Mouse (Mus musculus) stomach, embryonic 15.5 days (tissue): ENCODE results near the gene Ccl21a. TPM values are rescaled to one million over a fixed set of nuclear protein-coding genes. Genes with fewer than 3 reads are reported as not detected.
"Not testable (repeated sequence)": the region's sequence is repeated elsewhere in the genome, so short reads cannot be mapped to it uniquely, and the experiment has no call there.

ENCODE experiments used
- ATAC-seq: fragments of 200-750 bp; cut with Nextera tagmentation; 2 replicates; pipeline ENCODE4 v1.8.0; 2017; ENCODE audit warnings: low read depth, moderate number of reproducible peaks, moderate TSS enrichment; ENCODE audit not compliant: insufficient read depth, low FRiP score
- H3K27ac ChIP-seq: fragments of 300-500 bp; sonication (generic); 2 replicates; pipeline ENCODE4 v1.5.1; 2015; ENCODE audit warnings: mild to moderate bottlenecking, inconsistent platforms
- H3K27me3 ChIP-seq: fragments of 300-500 bp; sonication (generic); replicated peaks from 2 replicates; pipeline ENCODE4 v1.6.1; 2015; ENCODE audit warnings: inconsistent platforms
- H3K36me3 ChIP-seq: fragments of 300-500 bp; sonication (generic); 2 replicates; pipeline ENCODE4 v1.6.1; 2015; ENCODE audit warnings: inconsistent platforms
- H3K4me1 ChIP-seq: fragments of 300-500 bp; sonication (generic); 2 replicates; pipeline ENCODE4 v1.6.1; 2015; ENCODE audit warnings: inconsistent platforms
- H3K4me2 ChIP-seq: fragments of 300-500 bp; sonication (generic); 2 replicates; pipeline ENCODE4 v1.6.1; 2015; ENCODE audit warnings: mild to moderate bottlenecking, inconsistent platforms
- H3K4me3 ChIP-seq: fragments of 300-500 bp; sonication (generic); replicated peaks from 2 replicates; pipeline ENCODE4 v1.5.1; 2015; ENCODE audit warnings: inconsistent platforms
- H3K9ac ChIP-seq: fragments of 300-500 bp; sonication (generic); 2 replicates; pipeline ENCODE4 v1.6.1; 2015; ENCODE audit warnings: inconsistent platforms
- H3K9me3 ChIP-seq: fragments of 300-500 bp; sonication (generic); 2 replicates; pipeline ENCODE4 v1.6.1; 2016; ENCODE audit warnings: inconsistent platforms
- WGBS: fragments of 180-500 bp; shearing (Covaris S2); methylation state at CpG from one replicate; pipeline ENCODE4 v1.1.7; 2015; 5-methylcytosine and 5-hydroxymethylcytosine counted together
- polyA plus RNA-seq: library from polyadenylated mRNA; unstranded; fragments of >200 nt; fragmentation: Nextera tagmentation; extraction: Ambion mirVana; gene quantifications from 2 replicates; pipeline ENCODE4 v1.2.1, GENCODE M21; 2015

The Ccl21a gene
- polyA plus RNA-seq: 41.8 and 47.0 TPM in 2 replicates

DNA sequence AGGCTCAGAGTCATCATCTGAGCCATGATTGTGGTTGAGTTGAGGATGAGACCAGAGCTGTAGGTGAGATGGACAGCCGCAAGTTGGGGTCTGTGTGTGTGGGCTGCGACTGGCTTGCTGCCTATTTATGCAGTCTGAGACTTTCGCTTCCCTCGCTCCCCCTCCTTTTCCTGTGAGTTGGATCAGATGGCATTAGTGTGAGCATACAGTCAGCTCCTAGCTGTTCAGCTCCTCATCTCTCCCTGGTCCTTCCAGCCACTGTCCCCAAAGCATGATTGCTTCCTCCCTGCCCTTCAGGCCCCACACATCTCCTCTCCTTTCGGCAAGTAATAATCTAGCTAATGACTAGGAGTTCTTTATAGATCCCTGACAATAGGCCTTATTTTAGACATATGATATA, at the start of gene Ccl21a:
Gene Ccl21a, minus strand, starts transcription at position 101 of the 400 bp plus-strand sequence.
- WGBS: no CpG with 5 or more reads among the region's 5 CpGs
- not testable (repeated sequence) for H3K27me3 ChIP-seq, ATAC-seq

GRCm38 (mm10) chr4:42756477-42756876, 17.3 kb downstream of the Ccl21a start, which contains the start of gene Ccl19:
Gene Ccl19, minus strand, starts transcription at chr4:42756577.
- H3K27ac ChIP-seq, H3K4me2 ChIP-seq, H3K36me3 ChIP-seq, ATAC-seq, H3K4me3 ChIP-seq, H3K9me3 ChIP-seq, H3K4me1 ChIP-seq, H3K27me3 ChIP-seq, H3K9ac ChIP-seq: not testable (repeated sequence)
- WGBS: no CpG with 5 or more reads among the region's 6 CpGs

More for the DNA sequence above, at the start of gene Ccl21a:
- H3K36me3 ChIP-seq, H3K4me2 ChIP-seq, H3K27ac ChIP-seq, H3K4me3 ChIP-seq, H3K4me1 ChIP-seq, H3K9ac ChIP-seq, H3K9me3 ChIP-seq: not testable (repeated sequence)

DNA sequence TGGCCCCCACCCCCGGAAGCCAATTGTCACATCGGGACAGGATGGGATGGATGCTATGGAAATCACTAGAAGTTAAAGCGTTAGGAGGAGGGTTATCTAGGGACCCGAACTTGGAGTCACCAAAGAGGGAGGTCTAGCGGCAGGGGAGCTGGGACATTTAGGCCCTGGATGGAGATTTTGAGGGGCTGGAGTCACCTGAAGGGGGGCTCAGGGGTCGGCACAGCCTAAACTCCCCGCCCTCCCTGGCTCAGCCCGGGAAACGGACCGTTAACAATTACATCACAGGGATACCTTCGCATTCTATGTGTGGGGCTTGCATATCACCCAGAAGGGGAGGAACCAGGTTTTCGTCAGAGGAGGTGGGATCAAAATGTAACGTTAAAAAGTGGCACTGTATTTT, 38.5 kb downstream of the Ccl21a start, which contains the start of gene 4930578G10Rik:
Gene 4930578G10Rik, plus strand, starts transcription at position 301 of the 400 bp plus-strand sequence.
- not testable (repeated sequence) for H3K27ac ChIP-seq, H3K4me1 ChIP-seq, H3K4me3 ChIP-seq, H3K4me2 ChIP-seq, H3K9me3 ChIP-seq, H3K36me3 ChIP-seq, ATAC-seq, H3K9ac ChIP-seq, H3K27me3 ChIP-seq
- WGBS: no CpG with 5 or more reads among the region's 13 CpGs

Other genes starting within 250 kb of the Ccl21a start
- not detected in 2 replicates for gene Fam205a2, start 245.8 kb downstream of the Ccl21a start, polyA plus RNA-seq
- not detected in 2 replicates for gene Gm10591, start 161.8 kb downstream of the Ccl21a start, polyA plus RNA-seq
- 0.37 and 0.58 TPM in 2 replicates for gene Gm2564, start 144.3 kb downstream of the Ccl21a start, polyA plus RNA-seq
- not detected in 2 replicates for gene Ccl27b, start 118.7 kb downstream of the Ccl21a start, polyA plus RNA-seq
- not detected in 2 replicates for gene Il11ra2, start 112.1 kb downstream of the Ccl21a start, polyA plus RNA-seq
- not detected in 2 replicates for gene 4930578G10Rik, start 38.4 kb downstream of the Ccl21a start, polyA plus RNA-seq
- gene Ccl19, start 17.4 kb downstream of the Ccl21a start, polyA plus RNA-seq: 0.45 TPM in 1 of 2 replicates, not detected in the other
- gene Fam205a1, start 79.9 kb upstream of the Ccl21a start, polyA plus RNA-seq: not detected in 2 replicates
- 0.12 TPM in 1 of 2 replicates, not detected in the other for gene Gm12394, start 82.8 kb upstream of the Ccl21a start, polyA plus RNA-seq
- 0.24 and 0.42 TPM in 2 replicates for gene Fam205c, start 100.2 kb upstream of the Ccl21a start, polyA plus RNA-seq
- 1.1 and 2.1 TPM in 2 replicates for gene Phf24, start 142.7 kb upstream of the Ccl21a start, polyA plus RNA-seq
- 7.6 and 9.2 TPM in 2 replicates for gene Dnajb5, start 175.8 kb upstream of the Ccl21a start, polyA plus RNA-seq
- 0.43 and 1.7 TPM in 2 replicates for gene 1700022I11Rik, start 195.6 kb upstream of the Ccl21a start, polyA plus RNA-seq
- gene Vcp, start 226.5 kb upstream of the Ccl21a start, polyA plus RNA-seq: 430 and 514 TPM in 2 replicates
- gene Fancg, start 236.5 kb upstream of the Ccl21a start, polyA plus RNA-seq: 13.0 and 17.2 TPM in 2 replicates